Mouse (Mus musculus) brain, embryonic 14.5 days (tissue): Measurements from ENCODE around the gene 4930544D05Rik.

Source experiments
- CTCF ChIP-seq: fragments of 200-500 bp; IDR thresholded peaks from 2 replicates; pipeline ENCODE4 v1.5.1; 2012; ENCODE audit warnings: inconsistent platforms, mild to moderate bottlenecking, moderate library complexity, borderline replicate concordance; ENCODE audit not compliant: insufficient read depth, insufficient read length; ENCODE audit errors: extremely low read depth
- POLR2A ChIP-seq: fragments of 200-500 bp; IDR thresholded peaks from 2 replicates; pipeline ENCODE4 v1.6.1; 2012; ENCODE audit warnings: mild to moderate bottlenecking, inconsistent platforms, borderline replicate concordance; ENCODE audit not compliant: poor library complexity, insufficient read depth, insufficient read length, severe bottlenecking; ENCODE audit errors: extremely low read depth

GRCm38 (mm10) chr11:70635601-70636000 lies 20.0 kb downstream of the 4930544D05Rik start:
- TF ChIP-seq POLR2A (no peak), CTCF (no peak)
